Mouse (Mus musculus): ENCODE measurements around the gene Tgfbr3. TPM values are rescaled to one million over a fixed set of nuclear protein-coding genes. Genes with fewer than 3 reads are reported as not detected.

The Tgfbr3 gene
- 2.8 and 6.7 TPM in 2 replicates for polyA plus RNA-seq (2012; rRNA removed; ENCODE audit: low replicate concordance)

GRCm38 (mm10) chr5:107289234-107289764 lies at the start of gene Tgfbr3:
Gene Tgfbr3, minus strand, starts transcription at chr5:107289629.

GRCm38 (mm10) chr5:107330916-107331421 lies 41.5 kb upstream of the Tgfbr3 start, which contains the start of gene Brdt:
Gene Brdt, plus strand, starts transcription at chr5:107331159.

Other genes with a start within 250 kb of the Tgfbr3 start
- gene Brdt, start 41.5 kb upstream of the Tgfbr3 start, polyA plus RNA-seq (2012; rRNA removed; ENCODE audit: low replicate concordance): 0.33 and 0.41 TPM in 2 replicates
- gene Ephx4, start 113.1 kb upstream of the Tgfbr3 start, polyA plus RNA-seq (2012; rRNA removed; ENCODE audit: low replicate concordance): 0.15 and 3.4 TPM in 2 replicates
- not detected in 2 replicates for gene Lpcat2b, start 141.9 kb upstream of the Tgfbr3 start, polyA plus RNA-seq (2012; rRNA removed; ENCODE audit: low replicate concordance)
- 0.26 and 0.28 TPM in 2 replicates for gene Btbd8, start 148.4 kb upstream of the Tgfbr3 start, polyA plus RNA-seq (2012; rRNA removed; ENCODE audit: low replicate concordance)
- not detected in 2 replicates for gene Gm42669, start 218.0 kb upstream of the Tgfbr3 start, polyA plus RNA-seq (2012; rRNA removed; ENCODE audit: low replicate concordance)
- gene 1700028K03Rik, start 245.1 kb upstream of the Tgfbr3 start, polyA plus RNA-seq (2012; rRNA removed; ENCODE audit: low replicate concordance): not detected in 2 replicates